In genomic region chr13:78210029-78210747, GRCm38 (mm10) we compare ENCODE assay signal across 8 mouse cellular contexts. TPM values are rescaled to one million over a fixed set of nuclear protein-coding genes. Genes with fewer than 3 reads are reported as not detected.
DNase-seq lines count a peak whose midpoint lies in the region; ATAC-seq and TF ChIP-seq lines count a peak whose summit lies in the region.

No protein-coding gene starts in this region.

- no peak for ATAC-seq in embryonic facial prominence, embryonic 13.5 days (ENCODE audit: insufficient number of reproducible peaks, insufficient read depth, low FRiP score, low TSS enrichment, low read depth)
- peak; percentile 57 for ATAC-seq in hindbrain, postnatal 0 days
- peak; percentile 54 for ATAC-seq in megakaryocyte-erythroid progenitor cell, adult 5-6 weeks (replicated peaks; ENCODE audit: low FRiP score, low TSS enrichment, poor library complexity, severe bottlenecking)
- no peak for ATAC-seq in erythroblast, adult 5-6 weeks (replicated peaks; ENCODE audit: low FRiP score, poor library complexity, severe bottlenecking)

- under 1% methylated on average over 38 of the region's 38 CpGs for WGBS in embryonic facial prominence, embryonic 13.5 days
- WGBS in hindbrain, postnatal 0 days: 1% methylated on average over 38 of the region's 38 CpGs

- no peak for TF ChIP-seq CTCF in layer of hippocampus, adult 2 months (conservative IDR thresholded peaks at IDR 0.05)
- TF ChIP-seq CTCF in hindbrain, postnatal 0 days (IDR thresholded peaks at IDR 0.05; ENCODE audit: low read depth): no peak

- no peak for DNase-seq in layer of hippocampus, adult 2 months (ENCODE audit: low spot score in 2 of 2)
- DNase-seq in layer of hippocampus, adult 8-10 months (ENCODE audit: low spot score in 2 of 2): no peak
- DNase-seq in adrenal gland, postnatal 25 days: peak; percentile 62
- DNase-seq in hindbrain, postnatal 0 days (ENCODE audit: low spot score): peak; percentile 67
- DNase-seq in spleen, postnatal 36 days (ENCODE audit: low spot score in 2 of 2): no peak

- H3K4me2 ChIP-seq in embryonic facial prominence, embryonic 13.5 days: peak overlapping the region; percentile 70
- peak overlapping the region; percentile 94 for H3K4me2 ChIP-seq in hindbrain, postnatal 0 days (ENCODE audit: low read depth, low read length)

- peaks cover 20% of the 10 kb centered on the region for H3K4me1 ChIP-seq in embryonic facial prominence, embryonic 13.5 days
- H3K4me1 ChIP-seq in hindbrain, postnatal 0 days (ENCODE audit: insufficient read depth, low read length): peaks cover 11% of the 10 kb centered on the region; the same call in 1 of the 2 replicates

- peak overlapping the region; percentile 58 for H3K9ac ChIP-seq in embryonic facial prominence, embryonic 13.5 days
- H3K9ac ChIP-seq in hindbrain, postnatal 0 days (replicated peaks; ENCODE audit: low read length): peak overlapping the region; percentile 52

- H3K4me3 ChIP-seq in layer of hippocampus, adult 2 months: peak overlapping the region; percentile 63
- H3K4me3 ChIP-seq in embryonic facial prominence, embryonic 13.5 days: peak overlapping the region; percentile 36
- H3K4me3 ChIP-seq in hindbrain, postnatal 0 days (ENCODE audit: low read length): peak overlapping the region; percentile 42

- H3K36me3 ChIP-seq in embryonic facial prominence, embryonic 13.5 days: no peaks in the 10 kb centered on the region
- no peaks in the 10 kb centered on the region for H3K36me3 ChIP-seq in hindbrain, postnatal 0 days (ENCODE audit: insufficient read depth, low read length)

- H3K9me3 ChIP-seq in embryonic facial prominence, embryonic 13.5 days: no peaks in the 10 kb centered on the region
- no peaks in the 10 kb centered on the region for H3K9me3 ChIP-seq in hindbrain, postnatal 0 days (ENCODE audit: low read length)

- H3K27me3 ChIP-seq in embryonic facial prominence, embryonic 13.5 days: peaks cover 84% of the 10 kb centered on the region
- no peaks in the 10 kb centered on the region for H3K27me3 ChIP-seq in hindbrain, postnatal 0 days (ENCODE audit: insufficient read depth, low read length)

- H3K27ac ChIP-seq in layer of hippocampus, adult 2 months: peak overlapping the region; percentile 100
- no peak overlapping the region for H3K27ac ChIP-seq in embryonic facial prominence, embryonic 13.5 days
- peak overlapping the region; percentile 75 for H3K27ac ChIP-seq in hindbrain, postnatal 0 days

RNA-seq across cellular contexts. Expression of gene Nr2f1, which starts 10.6 kb away (rescaled TPM):
- total RNA-seq in layer of hippocampus, adult 2 months (2021): 10 to 100 TPM; 89.4 to 98.1 TPM
- total RNA-seq in layer of hippocampus, adult 8-10 months (2022): 10 to 100 TPM; 75.7 to 85.1 (median 81.4) TPM
- total RNA-seq in adrenal gland, postnatal 25 days (2021): 17.5 and 28.8 TPM in 2 replicates
- 14.1 and 15.8 TPM in 2 replicates for polyA plus RNA-seq in embryonic facial prominence, embryonic 13.5 days (2015; fragmentation: Nextera tagmentation; extraction: Ambion mirVana)
- total RNA-seq in hindbrain, postnatal 0 days (2014; rRNA removed): 220 and 254 TPM in 2 replicates
- polyA plus RNA-seq in hindbrain, postnatal 0 days (2015; fragmentation: Nextera tagmentation; extraction: Ambion mirVana): 49.8 and 51.2 TPM in 2 replicates
- not detected in 2 replicates for total RNA-seq in megakaryocyte-erythroid progenitor cell, adult 5-6 weeks (2014; fragmentation: Nextera tagmentation)
- not detected in 2 replicates for total RNA-seq in megakaryocyte-erythroid progenitor cell, adult 5-6 weeks (2017)
- not detected in 2 replicates for total RNA-seq in erythroblast, adult 5-6 weeks (2015; ENCODE audit: low replicate concordance)
- not detected in 2 replicates for total RNA-seq in erythroblast, adult 5-6 weeks (2017; ENCODE audit: low replicate concordance)

Comparison
In these comparisons a context has a peak if more than half of its experiments do, and no peak if none do; other contexts are left out.
1. DNase-seq: peak in adrenal gland, postnatal 25 days (single experiment) and hindbrain, postnatal 0 days (single experiment); none in layer of hippocampus, adult 2 months (0 of 2), layer of hippocampus, adult 8-10 months (0 of 2) and spleen, postnatal 36 days (0 of 2).
2. ATAC-seq: peak in hindbrain, postnatal 0 days (single experiment) and megakaryocyte-erythroid progenitor cell, adult 5-6 weeks (single experiment); none in embryonic facial prominence, embryonic 13.5 days (single experiment) and erythroblast, adult 5-6 weeks (single experiment).
3. RNA of gene Nr2f1, which starts 10.6 kb away (total RNA-seq): 220 to 254 TPM in hindbrain, postnatal 0 days, 89.4 to 98.1 TPM in layer of hippocampus, adult 2 months, 75.7 to 85.1 TPM in layer of hippocampus, adult 8-10 months and 17.5 to 28.8 TPM in adrenal gland, postnatal 25 days; not detected in megakaryocyte-erythroid progenitor cell, adult 5-6 weeks and not detected in erythroblast, adult 5-6 weeks; every median in the first group is over 10 times any median in the second.
4. Peak in every context shown above with its lines, with median percentiles within 50 percentile points of each other: H3K4me3 ChIP-seq.